Mouse (Mus musculus) kidney, embryonic 16.5 days (tissue): ENCODE data around the gene Kirrel2. TPM values are rescaled to one million over a fixed set of nuclear protein-coding genes. Genes with fewer than 3 reads are reported as not detected.

Experiments
- ATAC-seq: fragments of 200-750 bp; cut with Nextera tagmentation; 2 replicates; pipeline ENCODE4 v1.8.0; 2017; ENCODE audit warnings: moderate TSS enrichment; ENCODE audit not compliant: low FRiP score, low TSS enrichment
- H3K27ac ChIP-seq: fragments of 300-500 bp; sonication (generic); 2 replicates; pipeline ENCODE4 v1.5.1; 2014; ENCODE audit warnings: low read length
- H3K27me3 ChIP-seq: fragments of 300-500 bp; sonication (generic); 2 replicates; pipeline ENCODE4 v1.6.1; 2014; ENCODE audit warnings: low read length, control low read depth, mixed read lengths; ENCODE audit not compliant: insufficient read depth
- H3K36me3 ChIP-seq: fragments of 300-500 bp; sonication (generic); 2 replicates; pipeline ENCODE4 v1.6.1; 2014; ENCODE audit warnings: low read length, control low read depth, mixed read lengths; ENCODE audit not compliant: insufficient read depth
- H3K4me1 ChIP-seq: fragments of 300-500 bp; sonication (generic); 2 replicates; pipeline ENCODE4 v1.6.1; 2014; ENCODE audit warnings: low read length, control low read depth, mixed read lengths; ENCODE audit not compliant: insufficient read depth
- H3K4me2 ChIP-seq: fragments of 300-500 bp; sonication (generic); replicated peaks from 2 replicates; pipeline ENCODE4 v1.6.1; 2014; ENCODE audit warnings: low read depth, low read length
- H3K4me3 ChIP-seq: fragments of 300-500 bp; sonication (generic); 2 replicates; pipeline ENCODE4 v1.5.1; 2014; ENCODE audit warnings: mild to moderate bottlenecking, low read length
- H3K9ac ChIP-seq: fragments of 300-500 bp; sonication (generic); replicated peaks from 2 replicates; pipeline ENCODE4 v1.6.1; 2014; ENCODE audit warnings: low read length
- H3K9me3 ChIP-seq: fragments of 300-500 bp; sonication (generic); 2 replicates; pipeline ENCODE4 v1.6.1; 2016; ENCODE audit warnings: low read length, control low read depth
- WGBS: fragments of 180-500 bp; shearing (Covaris S2); extraction: QIAGEN DNeasy Blood & Tissue Kit; methylation state at CpG from one replicate; pipeline ENCODE4 v1.1.7; 2014; 5-methylcytosine and 5-hydroxymethylcytosine counted together
- polyA plus RNA-seq: library from polyadenylated mRNA; unstranded; fragments of >200 nt; fragmentation: Nextera tagmentation; extraction: Ambion mirVana; gene quantifications from 2 replicates; pipeline ENCODE4 v1.2.1, GENCODE M21; 2015

The Kirrel2 gene
- polyA plus RNA-seq, 1 experiment from 2014 or later: 1.1 TPM

DNA sequence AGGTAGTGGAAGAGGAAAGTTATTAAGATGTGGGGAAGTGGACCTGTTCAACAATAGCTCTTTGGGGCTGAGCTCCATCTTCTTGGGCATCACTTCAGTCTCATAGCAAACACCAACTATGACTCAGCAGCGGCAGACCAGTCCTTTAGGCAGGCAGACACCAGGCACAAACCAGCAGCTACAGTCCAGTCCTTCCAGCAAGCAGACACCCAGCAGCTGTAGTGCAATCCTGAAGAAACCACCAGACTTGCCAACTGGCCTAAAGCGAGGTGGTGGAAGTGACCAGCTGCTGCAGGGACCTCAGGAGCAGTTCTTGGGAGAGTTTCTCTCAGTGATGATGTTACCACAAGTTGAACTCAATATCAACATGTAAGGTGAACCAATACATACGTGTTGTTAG is 48.9 kb downstream of the Kirrel2 start:
- 78% methylated on average over 3 of the region's 3 CpGs for WGBS
- no peaks in the 10 kb centered on the region for H3K36me3 ChIP-seq
- no peak overlapping the region for H3K27ac ChIP-seq
- H3K4me3 ChIP-seq: no peak overlapping the region
- H3K4me1 ChIP-seq: no peaks in the 10 kb centered on the region
- no peak overlapping the region for H3K4me2 ChIP-seq
- ATAC-seq: no peak
- H3K27me3 ChIP-seq: 0 out of 2 replicates have a peak, but pooled peaks cover 4% of the 10 kb centered on the region
- no peak overlapping the region for H3K9ac ChIP-seq
- no peaks in the 10 kb centered on the region for H3K9me3 ChIP-seq

DNA sequence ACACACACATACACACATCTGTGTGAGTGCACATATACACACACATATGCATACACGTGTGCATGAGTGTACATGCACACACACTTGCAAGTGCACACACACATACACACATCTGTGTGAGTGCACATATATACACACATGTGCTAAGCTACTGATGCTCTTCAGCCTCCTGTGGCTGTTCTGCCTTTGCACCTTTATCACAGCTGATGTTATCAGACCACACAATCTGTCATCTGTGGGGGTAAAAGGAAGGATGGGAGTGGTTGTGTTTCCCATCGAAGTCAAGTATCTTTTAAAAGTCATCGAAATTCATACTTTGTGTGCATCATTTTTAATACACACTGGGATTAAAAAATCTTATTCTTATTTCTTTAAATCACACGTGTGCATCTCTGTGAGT is 55.1 kb downstream of the Kirrel2 start:
- Histone ChIP-seq H3K4me1 (0 out of 2 replicates have a peak, but pooled peaks cover 3% of the 10 kb centered on the region), H3K27ac (no peak overlapping the region), H3K9ac (no peak overlapping the region), H3K9me3 (no peaks in the 10 kb centered on the region), H3K4me2 (no peak overlapping the region), H3K4me3 (no peak overlapping the region), H3K27me3 (0 out of 2 replicates have a peak, but pooled peaks cover 3% of the 10 kb centered on the region), H3K36me3 (no peaks in the 10 kb centered on the region)
- ATAC-seq: no peak
- WGBS: 69% methylated on average over 4 of the region's 4 CpGs

DNA sequence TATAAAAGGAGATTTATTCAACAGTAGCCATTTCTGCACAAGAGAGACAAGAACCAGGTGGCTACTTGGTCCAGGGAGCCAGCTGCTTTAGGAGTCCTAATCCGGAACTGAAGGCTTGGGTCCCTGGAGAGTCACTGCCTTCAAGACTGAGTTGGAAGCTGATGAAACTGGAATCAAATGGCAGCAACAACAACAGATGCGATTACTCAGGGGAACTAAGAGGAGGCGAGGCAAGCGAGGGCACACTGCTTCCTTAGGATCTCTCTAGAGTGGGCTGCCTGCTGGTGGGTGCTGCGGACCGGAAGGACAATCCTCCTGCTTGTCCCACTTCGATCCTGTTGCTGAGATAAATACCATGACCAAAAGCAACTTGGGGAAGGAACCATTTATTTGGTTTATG is 57.8 kb downstream of the Kirrel2 start:
- 29% methylated on average over 7 of the region's 7 CpGs for WGBS

More for the DNA sequence above, 57.8 kb downstream of the Kirrel2 start:
- Histone ChIP-seq H3K36me3 (no peaks in the 10 kb centered on the region), H3K4me2 (no peak overlapping the region), H3K4me3 (no peak overlapping the region), H3K27ac (no peak overlapping the region), H3K27me3 (0 out of 2 replicates have a peak, but pooled peaks cover 3% of the 10 kb centered on the region), H3K9me3 (no peaks in the 10 kb centered on the region), H3K4me1 (0 out of 2 replicates have a peak, but pooled peaks cover 3% of the 10 kb centered on the region), H3K9ac (no peak overlapping the region)
- ATAC-seq: no peak

Other genes starting within 250 kb of the Kirrel2 start
- 145 and 146 TPM in 2 replicates for gene Polr2i, start 225.7 kb downstream of the Kirrel2 start, polyA plus RNA-seq
- 180 and 206 TPM in 2 replicates for gene Tbcb, start 225.4 kb downstream of the Kirrel2 start, polyA plus RNA-seq
- gene Ovol3, start 222.0 kb downstream of the Kirrel2 start, polyA plus RNA-seq: not detected in 2 replicates
- 0.27 and 0.57 TPM in 2 replicates for gene Thap8, start 177.6 kb downstream of the Kirrel2 start, polyA plus RNA-seq
- 9.7 and 10.8 TPM in 2 replicates for gene Wdr62, start 177.3 kb downstream of the Kirrel2 start, polyA plus RNA-seq
- gene Clip3, start 166.0 kb downstream of the Kirrel2 start, polyA plus RNA-seq: 27.2 and 45.3 TPM in 2 replicates
- 106 and 107 TPM in 2 replicates for gene Alkbh6, start 149.0 kb downstream of the Kirrel2 start, polyA plus RNA-seq
- 129 and 136 TPM in 2 replicates for gene Syne4, start 142.9 kb downstream of the Kirrel2 start, polyA plus RNA-seq
- 2.3 and 3.7 TPM in 2 replicates for gene E130208F15Rik, start 135.9 kb downstream of the Kirrel2 start, polyA plus RNA-seq
- 17.2 and 18.1 TPM in 2 replicates for gene Sdhaf1, start 133.8 kb downstream of the Kirrel2 start, polyA plus RNA-seq
- 6.8 and 8.3 TPM in 2 replicates for gene Lrfn3, start 94.9 kb downstream of the Kirrel2 start, polyA plus RNA-seq
- 29.3 and 31.4 TPM in 2 replicates for gene Tyrobp, start 43.9 kb downstream of the Kirrel2 start, polyA plus RNA-seq
- gene Hcst, start 37.8 kb downstream of the Kirrel2 start, polyA plus RNA-seq: 0.63 and 0.84 TPM in 2 replicates
- gene Nfkbid, start 36.0 kb downstream of the Kirrel2 start, polyA plus RNA-seq: 1.6 and 2.0 TPM in 2 replicates
- gene Aplp1, start 12.2 kb downstream of the Kirrel2 start, polyA plus RNA-seq: 27.9 and 31.5 TPM in 2 replicates
- 5.4 and 5.5 TPM in 2 replicates for gene Nphs1, start 625 bp upstream of the Kirrel2 start, polyA plus RNA-seq
- gene Prodh2, start 35.9 kb upstream of the Kirrel2 start, polyA plus RNA-seq: 21.1 and 27.6 TPM in 2 replicates
- gene Arhgap33, start 77.4 kb upstream of the Kirrel2 start, polyA plus RNA-seq: 12.0 and 14.9 TPM in 2 replicates
- gene Hspb6, start 94.5 kb upstream of the Kirrel2 start, polyA plus RNA-seq: 18.0 and 20.6 TPM in 2 replicates
- gene Proser3, start 94.6 kb upstream of the Kirrel2 start, polyA plus RNA-seq: 12.0 and 16.6 TPM in 2 replicates
- gene Lin37, start 102.1 kb upstream of the Kirrel2 start, polyA plus RNA-seq: 47.0 and 48.1 TPM in 2 replicates
- gene U2af1l4, start 105.6 kb upstream of the Kirrel2 start, polyA plus RNA-seq: 91.6 and 99.4 TPM in 2 replicates
- 18.2 and 18.9 TPM in 2 replicates for gene Gm49396, start 105.7 kb upstream of the Kirrel2 start, polyA plus RNA-seq
- 142 and 148 TPM in 2 replicates for gene Psenen, start 105.9 kb upstream of the Kirrel2 start, polyA plus RNA-seq
- 6.0 and 8.7 TPM in 2 replicates for gene Igflr1, start 107.7 kb upstream of the Kirrel2 start, polyA plus RNA-seq
- 7.8 and 9.0 TPM in 2 replicates for gene Kmt2b, start 131.0 kb upstream of the Kirrel2 start, polyA plus RNA-seq
- 0.77 and 1.3 TPM in 2 replicates for gene Zbtb32, start 141.2 kb upstream of the Kirrel2 start, polyA plus RNA-seq
- 7.9 and 13.0 TPM in 2 replicates for gene Upk1a, start 155.2 kb upstream of the Kirrel2 start, polyA plus RNA-seq
- gene Cox6b1, start 168.5 kb upstream of the Kirrel2 start, polyA plus RNA-seq: 1,049 TPM in 2 replicates
- not detected in 2 replicates for gene Etv2, start 178.2 kb upstream of the Kirrel2 start, polyA plus RNA-seq
- 111 and 119 TPM in 2 replicates for gene Rbm42, start 192.6 kb upstream of the Kirrel2 start, polyA plus RNA-seq
- 59.4 and 67.0 TPM in 2 replicates for gene Haus5, start 207.3 kb upstream of the Kirrel2 start, polyA plus RNA-seq
- gene Pmis2, start 213.9 kb upstream of the Kirrel2 start, polyA plus RNA-seq: not detected in 2 replicates
- 0.40 and 0.51 TPM in 2 replicates for gene 2200002J24Rik, start 241.2 kb upstream of the Kirrel2 start, polyA plus RNA-seq